Mouse (Mus musculus): ENCODE results near the gene Cenpm. TPM values are rescaled to one million over a fixed set of nuclear protein-coding genes. Genes with fewer than 3 reads are reported as not detected.

The Cenpm gene
- polyA plus RNA-seq, 1 experiment = 46.3 TPM

DNA sequence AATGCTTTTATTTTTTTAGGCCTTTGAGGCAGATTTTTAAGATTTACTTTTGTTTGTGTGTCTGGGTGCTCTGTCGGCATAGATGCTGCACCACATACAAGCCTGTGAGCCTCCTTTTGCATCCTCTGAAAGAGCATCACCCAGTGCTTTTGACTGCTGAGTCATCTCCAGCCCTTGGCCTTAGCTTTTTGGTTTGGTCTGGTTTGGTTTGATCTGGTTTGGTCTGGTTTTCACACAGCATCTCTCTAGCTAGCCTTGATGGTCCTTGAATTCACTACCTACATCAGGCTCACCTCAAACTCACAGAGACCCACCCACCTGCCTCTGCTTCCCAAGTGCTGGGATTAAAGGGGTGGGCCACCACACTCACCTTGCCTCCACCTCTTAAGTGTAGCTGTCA lies 56.6 kb downstream of the Cenpm start:
- TF ChIP-seq CTCF (IDR thresholded peaks at IDR 0.05; ENCODE audit: control insufficient read depth, insufficient read depth, insufficient read length) = no peak
- no peak for TF ChIP-seq MYOG (IDR thresholded peaks at IDR 0.05; ENCODE audit: control insufficient read depth, extremely low read depth, insufficient read length)
- TF ChIP-seq MYOD1 (IDR thresholded peaks at IDR 0.05; ENCODE audit: control insufficient read depth, insufficient read length, low read depth) = no peak
- TF ChIP-seq MAX (IDR thresholded peaks at IDR 0.05) = no peak
- TF ChIP-seq FOSL1 (IDR thresholded peaks at IDR 0.05; ENCODE audit: insufficient read depth, low read length, poor library complexity, severe bottlenecking) = no peak
- TF ChIP-seq USF1 (IDR thresholded peaks at IDR 0.05; ENCODE audit: low read depth) = no peak
- no peak for TF ChIP-seq CEBPB (IDR thresholded peaks at IDR 0.05; ENCODE audit: low read depth)
- Histone ChIP-seq H3K36me3 (ENCODE audit: control insufficient read depth, insufficient read depth) (peaks cover 96% of the 10 kb centered on the region), H3ac (ENCODE audit: control insufficient read depth, insufficient read length, low read depth) (no peak overlapping the region)

DNA sequence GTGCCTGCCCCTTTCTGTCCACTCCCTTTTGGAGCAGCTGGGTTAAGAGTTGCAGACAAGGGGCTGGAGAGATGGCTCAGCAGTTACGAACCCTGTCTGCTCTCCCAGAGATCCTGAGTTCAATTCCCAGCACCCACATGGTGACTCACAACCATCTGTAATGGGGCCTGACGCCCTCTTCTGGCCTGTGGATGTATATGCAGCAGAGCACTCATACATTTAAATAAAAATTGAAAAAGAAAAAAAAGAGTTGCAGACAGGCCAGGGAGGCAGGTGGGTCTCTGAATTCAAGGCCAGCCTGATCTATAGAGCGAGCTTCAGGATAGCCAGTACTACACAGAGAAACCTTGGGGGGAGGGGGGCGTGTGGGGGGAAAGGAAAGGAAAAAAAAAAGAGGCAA lies 57.1 kb downstream of the Cenpm start:
- Histone ChIP-seq H3K36me3 (ENCODE audit: control insufficient read depth, insufficient read depth) (peaks cover 96% of the 10 kb centered on the region), H3ac (ENCODE audit: control insufficient read depth, insufficient read length, low read depth) (no peak overlapping the region), H3K79me3 (ENCODE audit: low read depth) (peaks cover 1% of the 10 kb centered on the region), H3K4me3 (ENCODE audit: insufficient read depth, poor library complexity, severe bottlenecking) (no peak overlapping the region), H3K27me3 (ENCODE audit: control insufficient read depth, insufficient read depth, insufficient read length) (no peaks in the 10 kb centered on the region), H3K79me2 (ENCODE audit: control insufficient read depth, insufficient read depth) (peaks cover 12% of the 10 kb centered on the region)
- TF ChIP-seq MYOD1 (IDR thresholded peaks at IDR 0.05; ENCODE audit: control insufficient read depth, insufficient read length, low read depth) = no peak

More for the DNA sequence above, 56.6 kb downstream of the Cenpm start:
- Histone ChIP-seq H3K79me2 (ENCODE audit: control insufficient read depth, insufficient read depth) (peaks cover 12% of the 10 kb centered on the region), H3K27me3 (ENCODE audit: control insufficient read depth, insufficient read depth, insufficient read length) (no peaks in the 10 kb centered on the region), H3K4me3 (ENCODE audit: insufficient read depth, poor library complexity, severe bottlenecking) (no peak overlapping the region), H3K79me3 (ENCODE audit: low read depth) (no peaks in the 10 kb centered on the region)

DNA sequence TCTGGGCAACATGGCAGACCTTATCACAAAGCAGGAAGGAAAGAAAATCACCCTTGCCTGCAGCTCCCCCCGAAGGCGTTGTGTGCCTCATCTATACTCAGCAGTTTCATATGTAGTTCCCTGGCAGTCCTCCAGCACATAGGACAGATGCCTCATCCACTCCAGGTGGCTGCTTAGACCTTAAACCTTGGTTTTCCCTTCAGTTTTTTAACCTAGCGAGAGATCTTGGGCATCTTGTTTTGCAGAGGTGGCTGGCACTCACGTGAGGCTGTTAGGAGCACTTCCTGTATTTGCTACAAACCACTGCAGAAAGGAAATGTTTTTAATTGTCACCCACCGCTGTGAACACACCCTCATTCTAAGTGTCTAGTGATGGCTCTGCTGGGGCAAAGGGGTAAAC lies 57.6 kb downstream of the Cenpm start:
- Histone ChIP-seq H3K36me3 (ENCODE audit: control insufficient read depth, insufficient read depth) (peaks cover 98% of the 10 kb centered on the region), H3K4me3 (ENCODE audit: insufficient read depth, poor library complexity, severe bottlenecking) (no peak overlapping the region), H3K79me3 (ENCODE audit: low read depth) (peaks cover 1% of the 10 kb centered on the region), H3ac (ENCODE audit: control insufficient read depth, insufficient read length, low read depth) (no peak overlapping the region), H3K27me3 (ENCODE audit: control insufficient read depth, insufficient read depth, insufficient read length) (no peaks in the 10 kb centered on the region), H3K79me2 (ENCODE audit: control insufficient read depth, insufficient read depth) (peaks cover 12% of the 10 kb centered on the region)
- no peak for TF ChIP-seq MAX (IDR thresholded peaks at IDR 0.05)
- no peak for TF ChIP-seq USF1 (IDR thresholded peaks at IDR 0.05; ENCODE audit: low read depth)
- no peak for TF ChIP-seq FOSL1 (IDR thresholded peaks at IDR 0.05; ENCODE audit: insufficient read depth, low read length, poor library complexity, severe bottlenecking)
- no peak for TF ChIP-seq CTCF (IDR thresholded peaks at IDR 0.05; ENCODE audit: control insufficient read depth, insufficient read depth, insufficient read length)
- TF ChIP-seq CEBPB (IDR thresholded peaks at IDR 0.05; ENCODE audit: low read depth) = no peak
- TF ChIP-seq MYOD1 (IDR thresholded peaks at IDR 0.05; ENCODE audit: control insufficient read depth, insufficient read length, low read depth) = no peak
- no peak for TF ChIP-seq MYOG (IDR thresholded peaks at IDR 0.05; ENCODE audit: control insufficient read depth, extremely low read depth, insufficient read length)

DNA sequence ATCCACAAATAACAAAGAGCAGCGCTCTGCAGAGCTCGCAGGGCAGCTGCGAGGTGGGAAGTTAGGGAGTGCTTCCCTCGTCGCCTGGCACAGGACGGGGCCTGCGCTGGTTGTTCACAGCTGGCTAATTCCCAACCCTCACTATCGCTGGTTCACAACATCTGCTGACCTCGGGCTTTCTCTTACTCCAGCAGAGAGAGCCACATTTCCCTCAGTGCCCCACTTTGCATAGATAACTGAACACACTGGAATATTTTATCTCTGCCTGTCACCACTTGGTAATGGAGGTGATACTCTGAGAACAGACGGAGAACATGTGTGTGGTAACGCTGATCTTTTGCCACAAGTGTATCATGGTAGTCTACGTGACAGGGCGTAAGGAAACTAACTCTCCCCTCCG lies 58.4 kb downstream of the Cenpm start:
- H3K36me3 ChIP-seq (ENCODE audit: control insufficient read depth, insufficient read depth) = peaks cover 98% of the 10 kb centered on the region

DNA sequence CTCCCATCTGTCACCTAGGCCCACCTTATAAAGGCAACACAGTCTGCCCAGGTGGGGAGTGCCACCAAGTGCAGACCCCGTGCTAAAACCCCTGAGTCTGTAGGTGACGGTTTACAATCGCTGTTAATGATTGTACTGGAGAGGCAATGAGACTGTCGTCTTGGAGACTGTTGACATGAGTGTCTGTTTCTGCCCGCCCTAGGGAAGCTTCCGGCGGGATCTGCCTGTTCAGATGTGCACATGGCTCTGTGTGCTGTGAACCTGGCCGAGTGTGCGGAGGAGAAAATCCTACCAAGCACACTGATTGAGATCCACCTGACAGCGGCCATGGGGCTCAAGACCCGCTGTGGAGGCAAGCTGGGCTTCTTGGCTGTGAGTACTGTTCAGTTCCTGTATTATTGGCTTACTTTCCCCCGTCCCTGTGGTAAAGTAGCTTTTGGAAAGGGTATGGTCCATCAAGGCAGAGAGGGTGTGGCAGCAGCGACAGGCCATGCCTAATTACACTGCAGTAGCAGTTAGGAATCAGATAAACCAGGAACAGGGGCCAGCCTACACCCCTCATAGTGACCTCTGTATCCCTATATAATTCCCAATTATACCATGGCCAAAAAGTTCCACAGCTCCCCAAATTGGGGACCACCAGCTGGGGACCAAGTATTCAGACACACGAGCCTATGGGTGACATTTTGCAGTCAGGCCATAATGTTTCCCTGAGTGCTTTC lies 59.3 kb downstream of the Cenpm start:
- Histone ChIP-seq H3K79me3 (ENCODE audit: low read depth) (peaks cover 1% of the 10 kb centered on the region), H3ac (ENCODE audit: control insufficient read depth, insufficient read length, low read depth) (no peak overlapping the region), H3K4me3 (ENCODE audit: insufficient read depth, poor library complexity, severe bottlenecking) (no peak overlapping the region), H3K36me3 (ENCODE audit: control insufficient read depth, insufficient read depth) (peaks cover 98% of the 10 kb centered on the region), H3K79me2 (ENCODE audit: control insufficient read depth, insufficient read depth) (peaks cover 12% of the 10 kb centered on the region), H3K27me3 (ENCODE audit: control insufficient read depth, insufficient read depth, insufficient read length) (no peaks in the 10 kb centered on the region)
- TF ChIP-seq CEBPB (IDR thresholded peaks at IDR 0.05; ENCODE audit: low read depth) = no peak
- TF ChIP-seq USF1 (IDR thresholded peaks at IDR 0.05; ENCODE audit: low read depth) = no peak
- no peak for TF ChIP-seq MYOD1 (IDR thresholded peaks at IDR 0.05; ENCODE audit: control insufficient read depth, insufficient read length, low read depth)
- TF ChIP-seq CTCF (IDR thresholded peaks at IDR 0.05; ENCODE audit: control insufficient read depth, insufficient read depth, insufficient read length) = no peak
- TF ChIP-seq MAX (IDR thresholded peaks at IDR 0.05) = no peak
- TF ChIP-seq MYOG (IDR thresholded peaks at IDR 0.05; ENCODE audit: control insufficient read depth, extremely low read depth, insufficient read length) = no peak
- TF ChIP-seq FOSL1 (IDR thresholded peaks at IDR 0.05; ENCODE audit: insufficient read depth, low read length, poor library complexity, severe bottlenecking) = no peak

More for the DNA sequence above, 58.4 kb downstream of the Cenpm start:
- no peaks in the 10 kb centered on the region for H3K27me3 ChIP-seq (ENCODE audit: control insufficient read depth, insufficient read depth, insufficient read length)
- no peak overlapping the region for H3ac ChIP-seq (ENCODE audit: control insufficient read depth, insufficient read length, low read depth)
- peaks cover 12% of the 10 kb centered on the region for H3K79me2 ChIP-seq (ENCODE audit: control insufficient read depth, insufficient read depth)
- no peak for TF ChIP-seq MYOD1 (IDR thresholded peaks at IDR 0.05; ENCODE audit: control insufficient read depth, insufficient read length, low read depth)
- no peak for TF ChIP-seq USF1 (IDR thresholded peaks at IDR 0.05; ENCODE audit: low read depth)
- TF ChIP-seq CTCF (IDR thresholded peaks at IDR 0.05; ENCODE audit: control insufficient read depth, insufficient read depth, insufficient read length) = no peak
- TF ChIP-seq FOSL1 (IDR thresholded peaks at IDR 0.05; ENCODE audit: insufficient read depth, low read length, poor library complexity, severe bottlenecking) = no peak
- TF ChIP-seq CEBPB (IDR thresholded peaks at IDR 0.05; ENCODE audit: low read depth) = no peak
- no peak for TF ChIP-seq MYOG (IDR thresholded peaks at IDR 0.05; ENCODE audit: control insufficient read depth, extremely low read depth, insufficient read length)
- no peak for TF ChIP-seq MAX (IDR thresholded peaks at IDR 0.05)
- no peak overlapping the region for H3K4me3 ChIP-seq (ENCODE audit: insufficient read depth, poor library complexity, severe bottlenecking)
- H3K79me3 ChIP-seq (ENCODE audit: low read depth) = peaks cover 1% of the 10 kb centered on the region

DNA sequence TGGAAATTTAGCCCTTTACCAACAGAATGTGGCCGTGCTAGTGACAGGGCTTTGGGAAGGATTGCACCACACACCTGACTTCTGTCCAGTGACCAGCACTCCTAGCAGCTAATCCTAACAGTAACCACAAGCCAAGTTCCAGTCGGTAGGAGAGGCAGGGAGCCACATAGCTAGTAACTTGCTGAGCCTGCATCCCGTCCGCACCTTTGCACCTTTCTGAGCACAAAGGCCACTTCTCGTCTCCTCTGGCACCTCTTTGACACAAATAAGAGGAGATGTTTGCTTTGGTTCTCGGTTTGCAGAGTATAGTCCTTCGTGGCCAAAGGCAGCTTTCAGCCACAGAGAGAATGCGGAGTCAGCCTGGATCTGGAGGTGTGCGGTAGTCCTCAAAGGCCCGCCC lies 59.9 kb downstream of the Cenpm start:
- Histone ChIP-seq H3K36me3 (ENCODE audit: control insufficient read depth, insufficient read depth) (peaks cover 98% of the 10 kb centered on the region), H3K79me2 (ENCODE audit: control insufficient read depth, insufficient read depth) (peaks cover 7% of the 10 kb centered on the region), H3ac (ENCODE audit: control insufficient read depth, insufficient read length, low read depth) (no peak overlapping the region), H3K4me3 (ENCODE audit: insufficient read depth, poor library complexity, severe bottlenecking) (no peak overlapping the region), H3K79me3 (ENCODE audit: low read depth) (peaks cover 1% of the 10 kb centered on the region), H3K27me3 (ENCODE audit: control insufficient read depth, insufficient read depth, insufficient read length) (no peaks in the 10 kb centered on the region)
- TF ChIP-seq USF1 (IDR thresholded peaks at IDR 0.05; ENCODE audit: low read depth) (no peak), FOSL1 (IDR thresholded peaks at IDR 0.05; ENCODE audit: insufficient read depth, low read length, poor library complexity, severe bottlenecking) (no peak), MAX (IDR thresholded peaks at IDR 0.05) (no peak), CTCF (IDR thresholded peaks at IDR 0.05; ENCODE audit: control insufficient read depth, insufficient read depth, insufficient read length) (no peak), MYOD1 (IDR thresholded peaks at IDR 0.05; ENCODE audit: control insufficient read depth, insufficient read length, low read depth) (no peak), CEBPB (IDR thresholded peaks at IDR 0.05; ENCODE audit: low read depth) (no peak), MYOG (IDR thresholded peaks at IDR 0.05; ENCODE audit: control insufficient read depth, extremely low read depth, insufficient read length) (no peak)
